Mouse (Mus musculus) kidney, postnatal 14 days (tissue): Measurements from ENCODE around the gene Clec4e.
"Not testable (repeated sequence)": the region's sequence is repeated elsewhere in the genome, so short reads cannot be mapped to it uniquely, and the experiment has no call there.

Experiments
- DNase-seq: peaks from one replicate; pipeline ENCODE4 v3.0.0; 2022; ENCODE audit warnings: mixed read lengths

Gene Clec4e

DNA sequence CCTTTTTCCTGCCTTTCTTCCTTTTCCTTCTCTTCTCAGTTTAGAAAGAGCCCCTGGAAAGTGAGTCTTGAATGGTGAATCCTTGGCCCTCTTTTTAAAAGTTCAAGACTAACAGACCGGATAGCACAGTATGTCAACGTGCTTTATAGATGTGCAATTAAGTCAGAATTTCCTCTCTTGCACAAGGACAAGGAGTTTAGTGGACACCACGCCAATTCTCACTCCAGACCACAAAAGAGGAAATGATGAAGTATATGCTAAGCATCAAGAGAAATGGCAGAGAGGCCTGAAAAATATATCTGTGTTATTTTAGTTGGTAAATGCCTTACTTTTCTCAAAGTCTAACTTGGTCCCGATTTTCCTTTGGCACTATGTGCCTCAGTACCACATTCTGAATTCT lies at the start of gene Clec4e:
Gene Clec4e, minus strand, starts transcription at position 118 of the 400 bp plus-strand sequence.
- no peak for DNase-seq

GRCm38 (mm10) chr6:123332503-123332902 lies 42.8 kb upstream of the Clec4e start:
- no peak for DNase-seq

DNA sequence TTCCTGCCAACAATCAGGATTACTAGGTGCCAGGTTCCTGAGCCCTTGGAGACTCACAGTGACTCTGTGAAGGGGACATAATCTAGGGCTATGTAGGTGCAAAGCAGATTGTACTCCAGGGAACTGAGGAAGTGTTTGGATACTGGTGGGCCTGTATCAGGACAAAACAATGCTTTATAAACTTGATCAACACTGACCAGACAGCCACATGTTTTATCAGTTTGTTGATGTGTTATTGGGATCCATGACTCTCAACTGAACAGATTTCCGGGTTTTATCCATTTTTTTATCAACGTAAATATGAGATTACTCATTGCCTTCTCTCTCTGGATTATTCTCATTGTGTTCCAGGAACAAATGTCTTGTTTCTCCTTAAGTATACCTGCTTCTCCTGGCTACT lies 18.4 kb upstream of the Clec4e start, which contains the start of gene Vmn2r19:
Gene Vmn2r19, plus strand, starts transcription at position 301 of the 400 bp plus-strand sequence.
- DNase-seq, result no peak

- DNase-seq, result not testable (repeated sequence)
Measured at GRCm38 (mm10) chr6:123306315-123306714, 16.6 kb upstream of the Clec4e start.

DNA sequence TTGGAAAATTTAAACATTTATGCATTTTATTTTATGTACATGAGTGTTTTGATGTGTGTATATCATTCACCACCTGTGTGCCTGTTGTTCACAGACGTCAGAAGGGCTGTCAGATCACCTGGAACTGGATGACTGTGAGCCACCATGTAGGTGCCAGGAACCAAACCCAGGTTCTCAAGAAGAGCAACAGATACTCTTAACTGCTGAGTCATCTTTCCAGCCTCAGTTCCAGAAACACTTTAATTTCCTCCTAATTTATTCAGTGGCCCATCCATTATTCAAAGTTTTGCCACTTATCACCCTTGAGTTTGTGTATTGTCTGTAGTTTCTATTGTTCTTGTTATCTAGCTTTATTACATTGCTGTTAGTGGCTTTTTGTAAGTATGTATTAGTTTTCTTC lies 7.0 kb upstream of the Clec4e start:
- no peak for DNase-seq

GRCm38 (mm10) chr6:123293509-123293908 lies 3.8 kb upstream of the Clec4e start:
- DNase-seq, result not testable (repeated sequence)

DNA sequence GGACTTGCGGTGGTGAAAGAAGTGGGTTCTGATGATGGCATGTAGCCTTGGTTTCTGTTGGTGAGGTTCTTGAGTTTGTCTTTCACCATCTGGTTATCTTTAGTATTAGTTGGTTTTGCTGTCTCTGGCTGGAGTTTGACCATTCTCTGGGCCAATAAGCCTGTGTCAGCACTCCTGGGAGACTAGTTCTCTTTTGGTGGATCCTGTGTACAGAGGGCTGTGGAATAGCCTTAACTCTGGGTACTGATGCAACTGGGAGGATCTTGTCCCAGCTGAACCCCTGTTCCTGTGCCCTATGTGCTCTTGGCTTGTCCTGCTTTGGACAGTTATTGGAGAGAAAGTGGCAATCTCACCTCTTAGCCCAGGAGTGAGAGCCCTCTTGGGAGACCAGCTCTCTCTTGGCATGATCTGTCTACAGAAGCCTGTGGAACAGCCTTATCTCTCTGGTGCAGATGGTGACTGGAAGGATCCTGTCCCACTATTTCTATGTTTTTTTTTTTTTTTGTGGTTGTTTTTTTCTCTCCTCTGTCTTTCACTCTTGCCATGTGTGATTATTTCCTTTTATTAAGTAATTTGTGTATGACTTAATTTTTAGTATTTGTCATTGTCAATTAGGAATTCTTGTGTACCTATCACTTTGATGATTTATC lies 3.2 kb upstream of the Clec4e start:
- DNase-seq, result no peak

- no peak for DNase-seq
Measured at GRCm38 (mm10) chr6:123288931-123289330, 739 bp downstream of the Clec4e start.

DNA sequence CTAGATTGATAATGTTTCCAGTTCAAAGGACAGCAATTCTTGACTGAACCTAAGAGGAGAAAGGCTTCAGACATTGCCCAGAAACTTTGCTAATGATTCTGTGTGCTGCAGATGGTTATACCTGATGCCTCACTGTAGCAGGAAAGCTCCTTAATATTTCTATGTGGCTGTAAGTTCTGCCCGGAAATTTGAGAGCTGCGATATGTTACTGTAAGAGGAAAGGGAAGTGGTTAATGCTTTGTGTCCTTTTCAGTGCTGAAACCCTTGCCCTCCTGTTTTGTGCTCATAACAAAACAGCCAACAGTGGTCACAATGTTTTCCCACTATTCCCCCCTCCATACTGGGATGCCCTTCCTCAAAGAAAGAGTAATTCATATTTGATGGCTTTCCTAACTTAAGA lies 3.4 kb downstream of the Clec4e start:
- DNase-seq, result no peak

DNA sequence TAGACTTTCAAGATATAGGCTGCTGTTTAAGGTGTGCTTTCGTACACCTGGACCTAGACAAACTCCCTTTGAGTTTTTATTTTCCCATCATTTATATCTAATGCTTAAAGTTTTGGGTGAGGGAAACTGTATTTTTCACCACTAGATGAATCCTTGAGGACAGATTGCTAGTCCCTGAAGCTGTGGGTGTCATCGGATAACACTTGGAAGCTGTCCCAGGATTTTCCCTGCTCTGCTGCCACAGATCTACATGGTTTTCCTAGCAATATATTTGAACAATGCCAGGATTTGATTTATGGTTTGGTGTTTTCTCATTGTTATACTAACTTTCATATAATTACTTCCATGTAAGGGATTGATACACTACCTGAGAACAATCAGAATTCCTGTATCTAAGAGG lies 10.2 kb downstream of the Clec4e start:
- no peak for DNase-seq

DNA sequence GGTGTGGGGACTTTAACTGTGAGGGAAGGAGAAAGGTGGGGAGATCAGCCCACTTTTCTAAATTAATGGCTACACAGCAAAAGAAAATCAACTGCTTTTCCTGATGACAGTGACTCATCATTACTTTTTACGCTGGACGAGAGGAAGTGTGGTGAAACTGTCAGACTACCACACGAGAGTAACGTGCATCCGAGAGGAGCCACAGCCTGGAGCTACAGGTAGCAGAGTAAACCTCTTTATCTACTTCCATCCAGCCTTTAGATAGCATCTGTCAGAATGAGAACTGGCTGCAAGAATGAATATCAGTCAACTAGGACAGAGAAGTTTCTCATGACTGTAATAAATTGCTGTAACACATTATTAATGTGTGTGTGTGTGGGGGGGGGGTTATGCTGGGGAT lies 22.7 kb downstream of the Clec4e start:
- DNase-seq, result no peak

DNA sequence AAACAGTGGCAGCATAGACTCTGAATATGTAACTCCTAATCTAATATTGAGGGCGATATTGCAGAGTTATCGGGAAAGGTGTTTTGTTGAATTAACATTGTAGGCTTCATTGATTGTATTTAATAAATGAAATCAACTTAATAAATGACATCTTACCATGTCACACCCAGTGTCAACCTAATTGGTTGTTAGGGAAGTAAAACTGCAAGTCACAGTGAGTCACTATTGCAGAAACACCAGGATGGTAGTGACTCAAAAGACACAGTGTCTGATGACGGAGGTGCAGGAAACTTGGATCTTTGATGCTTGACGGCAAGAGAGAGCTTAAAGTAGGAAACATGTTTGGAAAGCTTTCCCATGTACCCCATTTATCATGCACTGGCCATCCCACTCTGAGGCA lies 23.9 kb downstream of the Clec4e start:
- DNase-seq, result no peak

GRCm38 (mm10) chr6:123264194-123264593 lies 25.5 kb downstream of the Clec4e start:
- no peak for DNase-seq

- no peak for DNase-seq
Measured at GRCm38 (mm10) chr6:123261555-123262161, 28.0 kb downstream of the Clec4e start, which contains the start of gene Clec4d. Clec4d (plus strand) TSS chr6:123262111.

DNA sequence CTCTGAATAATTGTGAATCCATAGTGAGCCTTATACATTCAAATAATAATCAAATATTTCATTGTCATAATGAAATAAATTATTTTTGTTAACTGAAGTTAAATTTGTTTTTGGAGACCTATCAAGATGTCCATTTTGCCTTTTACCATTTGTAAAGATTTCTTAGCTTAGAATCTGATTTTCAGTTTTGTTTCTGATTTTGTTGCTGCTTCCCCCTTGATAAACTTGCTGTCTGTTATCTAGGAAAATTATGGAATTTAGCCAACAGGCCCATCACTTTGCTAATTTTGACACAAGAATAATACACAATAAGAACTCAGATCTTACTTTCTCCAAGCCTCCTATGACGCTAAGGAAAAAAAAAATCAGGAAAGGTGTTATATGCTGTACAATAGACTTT lies 28.8 kb downstream of the Clec4e start:
- no peak for DNase-seq

- DNase-seq, result no peak
Measured at GRCm38 (mm10) chr6:123259889-123260603, 29.6 kb downstream of the Clec4e start.

GRCm38 (mm10) chr6:123258946-123259345 lies 30.7 kb downstream of the Clec4e start:
- no peak for DNase-seq

GRCm38 (mm10) chr6:123252735-123253134 lies 36.9 kb downstream of the Clec4e start:
- no peak for DNase-seq

GRCm38 (mm10) chr6:123248862-123249261 lies 40.8 kb downstream of the Clec4e start:
- DNase-seq, result not testable (repeated sequence)

DNA sequence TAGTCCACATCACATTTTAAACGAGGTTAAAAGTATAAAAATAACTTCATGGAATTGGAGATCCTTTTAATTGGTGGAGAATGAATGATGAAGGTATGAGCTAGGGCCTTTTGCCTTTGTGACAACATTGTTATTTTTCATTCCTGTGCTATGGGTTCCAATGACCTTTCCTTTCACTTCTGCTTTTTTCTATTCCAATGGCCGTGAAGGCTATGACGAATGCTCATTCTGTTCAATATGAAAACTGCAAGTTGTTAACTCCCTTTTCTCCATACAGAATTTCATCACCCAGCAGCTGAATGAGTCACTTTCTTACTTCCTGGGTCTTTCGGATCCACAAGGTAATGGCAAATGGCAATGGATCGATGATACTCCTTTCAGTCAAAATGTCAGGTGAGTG lies 45.5 kb downstream of the Clec4e start:
- DNase-seq, result no peak

DNA sequence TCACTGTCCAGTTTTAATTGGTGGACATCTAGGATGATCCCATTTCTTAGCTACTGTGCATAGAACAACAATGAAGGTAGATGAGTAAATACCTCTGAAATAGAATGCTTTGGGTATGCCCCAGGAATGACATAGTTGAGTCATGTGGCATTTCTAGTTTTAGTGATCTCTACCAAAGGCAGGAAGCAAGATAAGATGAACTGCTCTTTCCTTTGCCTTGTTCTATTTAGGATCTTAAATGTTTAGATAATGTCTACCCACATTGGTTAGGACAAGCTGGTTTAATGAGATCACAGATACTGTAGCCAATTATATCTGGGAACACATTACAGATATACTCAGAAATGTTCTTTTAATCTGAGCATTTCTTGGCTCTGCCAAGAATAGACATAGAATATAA lies 52.1 kb downstream of the Clec4e start:
- DNase-seq, result no peak
